Mouse (Mus musculus) B cell, adult 2 months (primary cell): ENCODE results near the gene Gm26897.

Experiments
- DNase-seq, 2 experiments: peaks; one replicate each; pipeline ENCODE4 v3.0.0; 2022

Gene Gm26897

DNA sequence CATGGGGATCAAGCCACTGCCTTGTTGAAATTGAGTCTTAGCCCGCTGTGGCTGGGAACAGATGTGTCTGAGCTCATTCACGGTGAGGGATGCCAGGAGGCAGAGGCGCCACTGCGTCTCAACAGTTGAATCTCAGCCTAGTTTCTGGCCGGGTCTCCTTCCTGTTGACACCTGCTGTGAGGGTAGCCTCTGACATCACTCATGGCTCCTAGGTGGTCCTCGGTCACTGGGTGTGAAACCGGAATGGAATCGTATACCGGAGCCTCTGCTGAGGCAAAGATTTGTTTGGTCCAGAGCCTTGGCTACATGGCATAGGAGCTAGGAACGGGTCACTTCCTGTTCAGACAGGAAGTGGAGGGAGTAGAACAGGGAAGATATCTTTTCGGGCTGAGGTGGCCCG, at the start of gene Gm26897:
TSS of gene Gm26897 (plus strand) at position 74 of the 400 bp plus-strand sequence.
- no peak for DNase-seq

DNA sequence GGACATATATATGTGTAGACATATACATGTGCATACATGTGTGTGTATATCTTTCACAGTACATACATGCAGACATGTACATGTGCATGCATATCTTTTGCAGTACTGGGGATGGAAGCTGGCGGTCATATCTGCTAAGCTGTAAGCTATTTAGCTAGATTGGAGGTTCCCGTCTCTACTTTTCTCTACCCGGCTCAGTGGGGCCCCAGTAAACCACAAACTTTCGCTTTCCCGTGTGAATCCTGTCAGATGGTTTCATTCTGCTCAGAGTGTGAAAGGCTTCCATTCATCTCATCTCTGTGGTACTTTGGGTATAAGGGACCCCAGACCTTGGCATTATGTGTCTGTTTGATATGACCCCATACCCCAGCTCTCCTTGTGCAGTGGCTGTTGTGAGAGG, 46.4 kb upstream of the Gm26897 start:
- DNase-seq, result no peak

DNA sequence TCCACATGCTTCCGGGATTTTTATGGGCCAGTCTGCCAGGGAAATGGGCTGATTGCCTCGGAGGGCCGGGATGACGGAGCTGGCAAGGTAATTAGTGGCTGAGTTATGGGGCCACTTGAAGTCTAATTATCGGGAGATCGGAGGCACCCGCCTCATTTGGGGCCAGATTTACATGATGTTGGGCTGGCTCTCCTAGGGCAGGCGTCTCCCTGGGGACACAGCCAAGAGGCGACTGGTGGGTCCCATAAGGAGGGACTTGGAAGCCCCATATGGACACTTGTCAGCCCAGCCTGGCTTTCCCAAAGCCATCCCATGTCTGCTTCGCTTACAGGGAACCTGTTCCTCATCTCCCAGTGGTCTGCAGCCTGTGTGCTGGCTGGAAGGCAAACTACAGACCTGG, 45.1 kb upstream of the Gm26897 start:
- no peak for DNase-seq

DNA sequence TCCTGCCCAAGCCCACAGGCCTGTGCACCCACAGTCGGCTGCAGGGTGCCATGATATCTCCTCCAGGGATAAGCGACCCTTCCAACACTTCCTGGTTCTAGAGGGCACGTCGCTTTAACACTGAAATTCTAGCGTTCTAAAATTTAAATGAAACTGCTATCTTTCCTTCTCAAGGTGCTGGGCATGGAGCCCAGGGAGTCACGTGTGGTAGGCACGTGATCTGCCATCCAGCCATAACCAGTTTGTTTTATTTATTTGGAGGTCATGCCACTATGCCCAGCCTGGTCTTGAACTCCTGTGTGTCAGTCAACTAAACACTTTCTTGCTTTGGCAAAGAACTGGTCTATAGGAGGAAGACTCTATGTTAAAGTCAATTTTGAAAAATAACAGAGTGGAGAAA, 35.7 kb upstream of the Gm26897 start:
- no peak for DNase-seq

DNA sequence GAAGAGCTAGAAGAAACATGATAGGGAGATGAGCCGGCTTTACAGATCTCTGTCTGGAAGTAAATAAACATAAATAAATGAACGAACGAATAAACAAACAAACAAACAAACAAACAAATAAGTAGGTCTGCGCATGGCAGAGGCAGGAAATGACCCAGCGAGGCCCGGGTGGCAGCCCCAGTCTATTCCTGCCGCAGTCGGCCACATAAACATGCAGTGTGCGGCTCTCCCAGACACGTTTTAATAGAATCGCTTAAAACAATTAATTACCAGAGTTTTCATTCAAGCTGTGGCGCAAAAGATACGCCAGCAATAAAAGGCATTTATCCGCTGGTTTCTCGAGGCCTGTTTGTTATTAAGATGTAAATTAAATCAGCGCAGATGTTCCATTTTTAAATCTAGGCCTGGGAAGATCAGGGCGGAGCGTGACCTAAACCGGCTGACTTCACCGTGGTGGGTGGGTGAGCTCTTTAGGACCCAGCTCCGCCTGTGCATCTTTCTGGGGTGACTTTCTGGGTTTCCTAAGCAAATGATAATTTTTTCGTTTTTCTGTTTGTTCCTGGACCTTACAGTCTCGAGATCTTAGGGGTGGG, 33.9 kb upstream of the Gm26897 start:
- no peak for DNase-seq

DNA sequence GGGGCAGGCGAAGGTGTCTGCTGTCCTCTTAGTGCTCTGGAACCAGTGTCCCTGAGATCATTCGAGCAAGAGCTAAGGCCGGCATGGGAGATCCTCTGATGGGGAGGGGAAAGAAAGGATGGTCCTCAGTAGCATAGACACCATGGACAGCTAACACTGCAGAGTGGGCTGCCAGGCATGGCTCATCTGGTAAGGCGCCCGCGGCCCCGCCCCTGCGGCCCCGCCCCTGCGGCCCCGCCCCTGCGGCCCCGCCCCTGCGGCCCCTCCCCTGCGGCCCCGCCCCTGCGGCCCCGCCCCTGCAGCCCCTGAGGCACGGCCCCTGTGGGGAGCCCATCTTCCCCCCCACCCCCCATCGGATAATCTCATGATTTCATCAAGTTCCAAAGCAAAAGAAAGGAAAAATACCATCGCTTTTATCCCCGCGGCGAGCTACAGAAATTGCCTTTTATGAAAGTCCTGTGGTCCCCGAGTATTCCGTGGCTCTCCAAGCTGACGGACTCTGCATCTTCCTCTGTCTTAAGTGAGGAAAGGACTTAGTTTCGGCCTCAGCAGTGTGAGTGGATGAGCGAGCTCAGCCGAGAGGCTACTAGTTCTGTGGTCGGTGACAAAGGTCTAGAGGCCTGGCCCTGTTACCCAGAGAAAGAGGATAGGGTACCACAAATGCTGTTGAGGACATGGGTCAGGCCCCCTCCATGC, 31.9 kb upstream of the Gm26897 start:
- DNase-seq, result no peak

DNA sequence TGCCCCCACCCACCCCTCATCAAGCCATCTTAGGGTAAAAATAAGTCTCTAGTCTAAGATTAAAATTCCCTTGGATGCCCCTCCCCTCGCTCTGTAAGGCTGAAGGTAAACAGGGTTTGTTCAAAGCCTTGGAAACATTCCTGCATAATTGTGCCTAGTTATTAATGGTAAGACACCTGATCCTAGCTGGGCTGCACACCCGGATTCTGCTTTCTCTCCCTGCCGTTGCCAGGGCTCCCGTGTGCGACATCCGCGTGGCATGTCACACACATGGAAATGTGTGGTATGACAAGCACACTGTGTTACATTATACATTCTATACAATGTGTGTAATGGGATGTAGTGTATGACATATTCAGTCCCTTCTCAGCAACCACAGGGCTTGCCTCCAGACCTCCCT, 30.1 kb upstream of the Gm26897 start:
- DNase-seq, result no peak

DNA sequence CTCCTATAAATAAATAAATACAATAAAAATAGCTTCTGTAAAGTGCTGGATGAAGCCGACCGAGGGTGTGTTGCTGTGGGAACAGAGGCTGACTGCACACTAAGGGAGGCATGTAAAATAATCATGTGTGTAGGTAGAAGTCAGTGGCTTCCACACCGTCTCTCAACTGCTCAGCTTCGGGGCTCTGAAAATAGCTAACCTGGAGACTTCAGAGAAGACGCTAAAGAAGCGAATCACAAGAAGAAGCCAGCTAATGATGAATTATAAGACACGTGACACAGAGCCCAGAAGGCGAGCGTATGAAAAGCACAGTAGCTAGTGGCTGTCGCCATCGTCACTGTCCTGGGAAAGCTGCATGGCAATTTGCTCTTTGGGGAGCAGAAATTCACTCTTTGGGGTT, 29.4 kb upstream of the Gm26897 start:
- DNase-seq, result no peak

DNA sequence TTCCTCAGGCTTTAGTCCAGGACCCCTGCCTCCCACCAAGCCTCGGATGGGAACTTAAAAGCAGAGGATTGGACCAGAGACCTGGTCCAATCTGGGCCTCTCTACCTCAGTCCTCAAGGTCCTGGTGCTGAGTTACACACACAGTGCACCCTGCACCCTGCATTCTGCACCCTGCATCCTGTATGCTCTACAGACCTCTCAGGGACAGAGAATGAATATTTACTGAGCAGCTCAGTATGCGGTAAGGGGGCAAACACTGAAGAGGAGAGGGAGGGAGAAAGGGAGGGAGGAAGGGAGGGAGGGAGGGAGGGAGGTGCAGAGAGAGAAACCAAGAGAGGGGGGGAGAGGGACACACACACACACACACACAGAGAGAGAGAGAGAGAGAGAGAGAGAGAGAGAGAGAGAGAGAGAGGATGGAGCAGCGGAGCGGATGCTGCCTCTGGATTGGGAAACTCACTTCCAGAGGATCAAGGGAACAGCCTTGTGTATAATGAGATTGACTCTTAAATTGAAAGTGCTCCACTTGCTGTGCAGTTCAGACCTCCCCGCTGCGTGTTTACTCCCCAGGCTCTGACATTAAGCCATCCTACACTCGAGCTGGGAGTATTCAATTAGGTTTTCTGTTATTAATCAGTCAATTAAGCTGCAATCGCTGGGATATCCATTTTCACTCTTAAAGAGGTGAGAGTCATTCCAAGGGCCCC, 24.4 kb upstream of the Gm26897 start:
- no peak for DNase-seq

DNA sequence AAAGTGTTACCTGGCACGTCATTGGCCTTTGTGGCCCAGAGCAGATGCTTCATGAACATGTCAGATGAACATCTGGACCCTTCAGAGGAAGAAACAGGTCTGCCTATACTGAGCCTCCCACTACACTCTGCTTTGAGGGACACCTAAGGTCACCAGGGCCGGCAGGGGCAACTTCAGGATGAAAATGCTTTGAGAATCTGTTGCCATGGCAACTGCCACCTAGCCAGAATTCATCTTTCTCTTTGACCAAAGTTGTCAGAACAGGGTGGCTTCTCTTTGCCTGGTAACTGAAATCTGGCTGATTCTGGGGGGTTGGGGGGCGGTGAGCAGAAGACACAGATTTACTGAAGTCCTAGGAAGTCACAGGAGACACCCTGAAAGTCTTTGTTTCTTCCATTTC, 14.7 kb upstream of the Gm26897 start:
- DNase-seq, result no peak

DNA sequence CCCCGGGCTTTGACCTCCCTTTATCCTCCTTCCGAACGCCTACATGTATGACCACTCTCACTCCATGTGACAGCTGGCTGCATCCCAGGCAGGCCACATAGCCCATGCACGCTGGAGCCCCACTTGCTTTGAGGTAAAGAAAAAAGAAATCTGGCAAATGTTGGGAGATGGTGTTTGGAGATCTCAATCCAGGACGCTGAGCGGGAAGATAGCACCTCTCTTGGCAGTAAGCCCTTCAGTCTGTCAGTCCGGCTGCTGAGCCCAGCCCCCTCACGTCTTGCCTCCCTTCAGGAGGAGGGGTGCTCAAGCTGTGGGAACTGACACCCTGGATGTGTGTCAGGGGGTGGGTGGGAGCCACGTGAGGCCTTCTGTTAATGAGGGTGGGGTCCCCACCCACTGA, 13.0 kb upstream of the Gm26897 start:
- DNase-seq, result no peak

DNA sequence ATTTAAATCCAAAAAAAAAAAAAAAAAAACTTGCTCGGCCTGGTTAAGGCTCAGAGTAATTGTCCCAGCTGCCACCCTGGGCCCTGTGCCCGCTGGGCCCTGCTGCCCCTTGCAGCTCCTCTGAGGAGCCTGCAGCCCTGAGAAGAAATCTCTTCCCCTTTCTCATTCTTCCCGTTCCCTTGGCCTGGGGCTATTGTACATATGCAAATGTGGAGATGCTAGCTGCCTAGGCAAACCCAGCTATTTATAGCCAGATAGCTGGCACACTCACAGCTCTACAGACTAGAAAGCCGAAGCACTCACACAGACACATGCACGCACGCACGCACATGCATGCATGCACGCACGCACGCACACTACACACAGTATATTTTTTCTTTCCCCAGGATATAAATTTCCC, 9.0 kb upstream of the Gm26897 start:
- no peak for DNase-seq

DNA sequence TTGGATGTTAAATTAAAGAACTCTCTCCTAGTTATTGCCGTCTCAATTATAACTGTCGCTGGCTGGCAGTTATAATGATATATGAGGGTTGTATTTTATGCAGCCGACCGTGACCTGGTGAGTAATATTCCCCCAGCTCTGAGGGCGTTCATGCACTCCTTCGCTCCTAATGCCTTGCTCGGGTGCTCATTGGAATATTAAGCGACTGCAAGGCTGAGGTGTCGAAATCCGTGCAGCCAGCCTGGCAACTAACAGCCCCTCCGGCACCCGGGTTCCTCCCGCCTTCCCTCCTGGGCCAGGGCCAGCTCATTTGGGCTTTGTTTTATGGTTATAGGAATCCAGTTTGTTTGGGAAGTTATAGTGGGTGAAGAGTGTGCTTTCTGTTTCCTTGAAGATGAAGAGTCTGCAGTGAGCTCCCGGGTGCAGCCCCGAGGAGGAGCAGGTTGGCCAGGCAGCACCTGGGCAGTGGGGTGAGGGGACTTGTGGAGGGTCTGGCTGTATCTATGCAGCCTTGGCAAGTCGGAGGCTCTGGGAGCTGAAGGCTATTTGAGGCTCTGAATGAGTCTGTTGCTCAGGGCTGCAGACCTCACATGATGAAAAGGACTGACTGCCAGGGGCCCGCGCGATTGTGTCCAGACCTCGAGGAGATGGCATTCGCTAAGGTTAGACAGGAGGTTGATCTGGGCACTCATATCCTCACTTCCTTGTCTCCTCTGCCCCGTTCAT, 8.4 kb upstream of the Gm26897 start:
- DNase-seq, result no peak

DNA sequence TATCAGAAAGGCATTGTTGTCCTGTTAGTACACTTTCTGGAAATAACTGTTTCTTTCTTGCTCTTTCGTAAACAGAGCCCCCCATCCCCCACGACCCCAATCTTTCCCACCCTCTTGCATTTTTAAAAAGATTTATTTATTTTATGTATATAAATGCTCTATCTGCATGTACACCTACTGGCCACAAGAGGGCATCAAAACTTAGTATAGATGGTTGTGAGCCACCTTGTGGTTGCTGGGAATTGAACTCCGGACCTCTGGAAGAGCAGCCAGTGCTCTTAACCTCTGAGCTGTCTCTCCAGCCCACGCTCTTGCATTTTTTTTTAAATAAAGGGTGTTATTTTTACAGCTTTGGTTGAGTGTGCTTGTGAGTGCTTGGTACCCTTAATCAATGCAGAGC, 5.3 kb upstream of the Gm26897 start:
- DNase-seq, result no peak

DNA sequence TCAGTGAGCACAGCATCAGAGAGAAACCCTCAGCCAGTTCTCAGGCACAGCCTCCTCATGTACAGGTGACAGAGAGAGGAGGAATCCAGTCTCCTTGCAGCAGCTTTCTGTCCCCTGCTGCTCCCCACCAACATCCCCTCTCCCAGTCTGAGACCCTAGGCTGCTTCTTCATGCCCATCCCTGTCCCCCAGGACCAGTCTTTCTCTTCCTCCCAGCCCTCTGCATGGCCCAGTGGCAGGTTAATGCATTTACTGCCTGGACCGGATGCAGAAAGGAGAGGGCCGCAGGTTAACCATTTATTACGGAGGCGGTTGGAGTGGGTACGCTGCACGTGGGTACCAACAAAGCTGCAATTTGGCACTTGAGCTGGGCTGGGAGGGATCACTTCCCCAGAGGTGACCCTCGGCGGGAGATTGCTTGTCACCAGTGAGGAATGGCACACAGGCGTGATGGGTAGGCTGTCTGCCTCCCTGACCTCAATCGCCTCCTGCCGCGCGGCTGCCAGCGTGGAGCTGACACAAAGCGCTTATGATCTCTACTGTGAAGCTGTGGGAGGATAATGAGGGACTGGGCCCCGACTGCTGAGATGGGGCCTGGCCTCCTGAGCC, 3.1 kb upstream of the Gm26897 start:
- DNase-seq, result no peak

DNA sequence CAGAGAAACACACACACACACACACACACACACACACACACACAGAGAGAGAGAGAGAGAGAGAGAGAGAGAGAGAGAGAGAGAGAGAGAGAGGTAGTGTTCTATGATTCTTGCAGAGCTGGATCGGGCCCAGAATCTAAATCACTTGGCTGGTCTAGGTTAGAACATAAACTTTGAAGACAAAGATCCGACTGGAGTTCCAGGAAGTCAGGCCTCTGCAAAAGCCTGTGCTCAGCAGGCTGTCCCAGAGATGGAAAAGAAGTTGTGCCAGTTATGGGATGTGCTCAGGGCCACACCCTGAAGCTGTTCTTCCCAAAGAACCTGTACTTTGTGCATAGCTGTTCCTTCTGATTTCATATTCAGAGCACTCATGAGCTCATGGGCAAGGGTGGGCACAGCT, 1.5 kb upstream of the Gm26897 start:
- DNase-seq, result no peak

DNA sequence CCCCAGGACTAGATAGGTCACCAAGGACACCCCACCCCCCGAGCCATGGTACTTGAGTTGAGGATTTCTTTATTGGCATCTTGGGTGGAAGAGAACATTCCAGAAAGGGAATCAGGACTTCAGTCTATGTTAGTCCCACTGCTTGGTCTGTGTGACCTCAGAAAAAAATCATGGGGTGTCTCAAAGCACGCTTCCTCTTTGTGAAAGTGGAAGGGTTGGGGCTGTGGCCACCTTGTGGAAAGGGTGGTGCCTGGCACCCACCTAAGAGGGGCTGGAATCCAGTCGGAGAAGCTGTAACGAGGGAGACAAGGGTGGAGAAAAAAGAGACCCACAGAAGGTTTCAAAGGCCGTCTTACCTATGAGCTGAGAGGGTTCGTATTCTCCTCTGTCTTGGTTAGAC, 5.8 kb downstream of the Gm26897 start:
- no peak for DNase-seq

DNA sequence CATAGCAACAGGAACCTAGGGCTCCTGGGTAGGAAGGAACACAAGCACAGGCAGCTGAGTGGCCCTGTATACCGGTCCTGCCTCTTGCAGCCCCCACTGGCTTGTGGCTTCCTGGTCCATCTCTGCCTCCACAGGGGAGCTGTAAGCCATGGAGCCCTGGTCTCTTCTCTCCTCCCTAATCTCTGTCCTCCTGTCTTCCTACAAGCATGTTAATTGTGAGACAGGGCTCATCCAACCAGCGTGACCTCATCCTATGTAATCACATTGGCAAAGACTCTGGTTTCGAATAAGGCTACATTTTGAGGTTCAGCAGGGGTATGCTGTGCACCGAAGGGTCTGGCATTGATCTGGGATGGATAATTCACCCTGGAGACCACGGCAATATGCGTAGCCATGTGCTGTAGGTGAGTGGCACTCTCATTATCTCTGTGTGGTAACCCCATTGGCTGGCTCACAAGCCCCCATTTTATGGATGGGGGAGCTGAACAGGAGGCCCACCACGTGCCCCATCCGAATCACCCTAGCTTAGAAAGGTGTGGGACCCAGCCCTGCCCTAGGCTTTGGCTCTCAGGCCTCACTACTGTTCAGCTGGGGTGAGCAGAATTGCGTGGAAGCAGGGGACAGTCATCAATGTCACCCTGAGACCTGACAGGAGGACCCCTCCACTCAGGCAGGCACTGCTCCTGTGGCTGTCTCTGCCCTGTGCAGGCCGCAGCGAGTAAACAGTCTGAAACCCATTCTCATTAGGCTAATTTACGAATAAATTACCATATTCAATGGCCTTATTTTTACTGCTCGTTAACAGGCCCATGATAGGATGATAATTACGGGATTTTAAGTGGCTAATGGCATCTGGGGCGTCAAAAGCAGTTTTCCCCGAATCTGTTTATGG, 6.9 kb downstream of the Gm26897 start:
- DNase-seq, result no peak

DNA sequence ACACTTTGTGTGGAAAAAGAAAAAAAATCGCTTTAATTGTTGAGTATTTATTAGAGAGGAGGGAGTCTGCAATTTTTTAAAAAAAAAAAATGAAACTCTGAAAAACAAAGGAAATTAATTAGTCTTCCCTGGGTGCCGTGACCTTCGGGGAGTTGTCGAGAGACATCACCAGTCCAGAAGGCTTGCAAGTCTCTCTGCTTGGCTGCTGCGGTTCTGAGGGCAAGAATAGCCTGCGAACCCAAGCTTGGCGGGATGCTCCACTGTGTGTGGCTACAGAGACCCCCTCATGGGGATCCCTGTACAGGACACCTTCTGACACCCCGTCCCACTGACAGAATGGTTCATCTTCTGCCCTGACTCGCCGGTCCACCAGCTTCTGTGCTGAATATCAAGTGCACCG, 7.6 kb downstream of the Gm26897 start:
- no peak for DNase-seq

DNA sequence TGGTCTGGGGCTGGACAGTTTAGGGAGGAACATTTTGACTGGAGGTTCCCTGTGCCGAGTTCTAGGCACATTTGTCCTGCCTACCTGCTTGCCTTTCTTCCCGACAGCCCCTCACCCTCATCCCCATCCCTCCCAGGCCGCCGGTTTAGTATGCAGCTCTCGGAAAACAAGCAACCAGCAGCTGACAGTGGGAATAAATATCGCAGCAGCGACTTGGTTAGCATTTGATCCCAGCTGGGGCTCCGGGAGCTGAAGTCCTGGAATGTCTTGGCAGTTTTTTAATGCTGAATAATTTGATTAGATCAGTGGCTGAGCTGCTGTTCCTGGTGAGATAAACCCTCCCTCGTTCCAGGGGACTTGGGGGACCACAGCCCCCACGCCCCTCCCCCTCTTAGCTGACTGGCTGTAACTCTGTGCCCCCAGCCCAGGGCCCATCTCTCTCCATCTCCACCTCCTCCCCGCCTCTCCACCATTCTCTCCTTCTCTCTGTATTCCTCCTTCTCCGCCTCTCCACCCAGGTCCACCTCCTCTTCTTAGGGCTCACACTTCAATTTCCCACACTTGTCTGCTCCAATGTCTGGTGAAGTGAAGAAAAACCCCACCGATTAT, 8.7 kb downstream of the Gm26897 start:
- no peak for DNase-seq

DNA sequence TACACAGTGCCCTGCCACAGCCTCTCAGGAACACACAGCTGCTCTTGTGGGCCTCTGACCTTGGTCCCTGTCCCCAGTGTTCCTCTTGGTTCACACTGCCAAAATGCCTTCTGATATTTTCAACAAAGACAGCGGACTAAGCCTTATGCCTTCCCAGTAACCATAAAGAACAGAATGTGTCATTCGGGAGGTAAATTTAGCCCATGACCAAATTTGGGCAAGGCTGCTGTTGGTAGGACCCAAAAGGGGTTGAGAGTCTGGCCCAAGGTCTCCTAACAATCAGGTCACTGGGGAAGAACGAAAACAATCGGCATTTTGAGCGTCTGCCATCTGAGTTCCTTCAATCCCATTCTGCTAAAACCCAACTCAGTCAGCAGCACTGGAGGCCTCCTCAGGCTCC, 15.9 kb downstream of the Gm26897 start:
- DNase-seq, result no peak

DNA sequence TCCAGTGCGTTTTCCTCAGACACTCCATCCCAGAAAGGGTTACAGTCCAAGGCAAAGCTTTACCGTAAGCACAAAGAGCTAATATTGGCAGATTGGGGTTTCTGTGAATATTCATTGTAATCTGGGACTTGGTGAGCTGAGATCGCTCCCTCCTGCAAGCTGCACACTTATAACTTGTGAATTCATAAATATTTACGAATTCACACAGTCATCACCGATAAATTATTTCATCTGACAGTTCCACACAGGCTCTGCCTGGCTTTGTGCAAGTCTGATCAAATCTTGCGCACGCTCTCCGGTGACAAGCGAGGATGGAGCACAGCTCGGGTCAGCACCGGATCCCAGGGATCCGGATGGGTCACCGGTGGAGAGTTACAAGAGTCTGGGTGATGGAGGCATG, 16.4 kb downstream of the Gm26897 start:
- no peak for DNase-seq
